Mouse (Mus musculus) kidney, embryonic 15.5 days (tissue): ENCODE data around the gene Nudt21. TPM values are rescaled to one million over a fixed set of nuclear protein-coding genes. Genes with fewer than 3 reads are reported as not detected.

Experiments used
- ATAC-seq: fragments of 200-750 bp; cut with Nextera tagmentation; replicated peaks from 2 replicates; pipeline ENCODE4 v1.8.0; 2017; ENCODE audit warnings: moderate TSS enrichment; ENCODE audit not compliant: low FRiP score
- H3K27ac ChIP-seq: fragments of 300-500 bp; sonication (generic); 2 replicates; pipeline ENCODE4 v1.5.1; 2015; ENCODE audit warnings: mild to moderate bottlenecking, inconsistent platforms
- H3K27me3 ChIP-seq: fragments of 300-500 bp; sonication (generic); 2 replicates; pipeline ENCODE4 v1.6.1; 2015; ENCODE audit warnings: inconsistent platforms
- H3K36me3 ChIP-seq: fragments of 300-500 bp; sonication (generic); 2 replicates; pipeline ENCODE4 v1.6.1; 2015; ENCODE audit warnings: inconsistent platforms
- H3K4me1 ChIP-seq: fragments of 300-500 bp; sonication (generic); 2 replicates; pipeline ENCODE4 v1.6.1; 2015; ENCODE audit warnings: inconsistent platforms
- H3K4me2 ChIP-seq: fragments of 300-500 bp; sonication (generic); 2 replicates; pipeline ENCODE4 v1.6.1; 2015; ENCODE audit warnings: moderate library complexity, mild to moderate bottlenecking, inconsistent platforms
- H3K4me3 ChIP-seq: fragments of 300-500 bp; sonication (generic); replicated peaks from 2 replicates; pipeline ENCODE4 v1.5.1; 2015; ENCODE audit warnings: mild to moderate bottlenecking, inconsistent platforms
- H3K9ac ChIP-seq: fragments of 300-500 bp; sonication (generic); 2 replicates; pipeline ENCODE4 v1.6.1; 2015; ENCODE audit warnings: mild to moderate bottlenecking, inconsistent platforms
- H3K9me3 ChIP-seq: fragments of 300-500 bp; sonication (generic); replicated peaks from 2 replicates; pipeline ENCODE4 v1.6.1; 2016; ENCODE audit warnings: inconsistent platforms
- WGBS: fragments of 180-500 bp; shearing (Covaris S2); methylation state at CpG from one replicate; pipeline ENCODE4 v1.1.7; 2015; ENCODE audit warnings: mixed read lengths; 5-methylcytosine and 5-hydroxymethylcytosine counted together
- polyA plus RNA-seq: library from polyadenylated mRNA; unstranded; fragments of >200 nt; fragmentation: Nextera tagmentation; extraction: Ambion mirVana; gene quantifications from 2 replicates; pipeline ENCODE4 v1.2.1, GENCODE M21; 2015

The Nudt21 gene
- polyA plus RNA-seq, 1 experiment from 2014 or later: 120 TPM

GRCm38 (mm10) chr8:93983827-93984226 lies 53.0 kb downstream of the Nudt21 start:
- H3K9me3 ChIP-seq: no peaks in the 10 kb centered on the region
- no peaks in the 10 kb centered on the region for H3K4me1 ChIP-seq
- H3K9ac ChIP-seq: no peak overlapping the region
- ATAC-seq: no peak
- H3K27me3 ChIP-seq: no peaks in the 10 kb centered on the region
- H3K4me2 ChIP-seq: no peak overlapping the region
- 76% methylated on average over 3 of the region's 3 CpGs for WGBS
- H3K27ac ChIP-seq: no peak overlapping the region
- peaks cover 92% of the 10 kb centered on the region for H3K36me3 ChIP-seq
- H3K4me3 ChIP-seq: no peak overlapping the region

GRCm38 (mm10) chr8:93981679-93982215 lies 55.1 kb downstream of the Nudt21 start:
- WGBS: 97% methylated on average over 5 of the region's 5 CpGs
- Histone ChIP-seq H3K4me1 (no peaks in the 10 kb centered on the region), H3K4me2 (no peak overlapping the region), H3K9me3 (no peaks in the 10 kb centered on the region), H3K27me3 (no peaks in the 10 kb centered on the region), H3K9ac (no peak overlapping the region), H3K27ac (no peak overlapping the region), H3K36me3 (peaks cover 96% of the 10 kb centered on the region), H3K4me3 (no peak overlapping the region)
- ATAC-seq: no peak

- no peak overlapping the region for H3K27ac ChIP-seq
- H3K4me1 ChIP-seq: no peaks in the 10 kb centered on the region
- no peak overlapping the region for H3K9ac ChIP-seq
- H3K4me2 ChIP-seq: no peak overlapping the region
- H3K4me3 ChIP-seq: no peak overlapping the region
- no peaks in the 10 kb centered on the region for H3K9me3 ChIP-seq
- WGBS: 96% methylated on average over 4 of the region's 4 CpGs
- ATAC-seq: no peak
- peaks cover 97% of the 10 kb centered on the region for H3K36me3 ChIP-seq
- H3K27me3 ChIP-seq: no peaks in the 10 kb centered on the region
Measured at GRCm38 (mm10) chr8:93980141-93980540, 56.7 kb downstream of the Nudt21 start.

- Histone ChIP-seq H3K4me1 (no peaks in the 10 kb centered on the region), H3K27me3 (no peaks in the 10 kb centered on the region), H3K9me3 (no peaks in the 10 kb centered on the region), H3K36me3 (peaks cover 94% of the 10 kb centered on the region), H3K27ac (no peak overlapping the region), H3K4me3 (no peak overlapping the region), H3K4me2 (no peak overlapping the region), H3K9ac (no peak overlapping the region)
- WGBS: 91% methylated on average over 6 of the region's 6 CpGs
- no peak for ATAC-seq
Measured at GRCm38 (mm10) chr8:93976446-93977211, 60.2 kb downstream of the Nudt21 start.

- no peak overlapping the region for H3K9ac ChIP-seq
- no peaks in the 10 kb centered on the region for H3K4me1 ChIP-seq
- no peak overlapping the region for H3K27ac ChIP-seq
- no peak overlapping the region for H3K4me2 ChIP-seq
- no peaks in the 10 kb centered on the region for H3K9me3 ChIP-seq
- WGBS: 88% methylated on average over 2 of the region's 2 CpGs
- no peaks in the 10 kb centered on the region for H3K27me3 ChIP-seq
- ATAC-seq: no peak
- peaks cover 94% of the 10 kb centered on the region for H3K36me3 ChIP-seq
- no peak overlapping the region for H3K4me3 ChIP-seq
Measured at GRCm38 (mm10) chr8:93975358-93975757, 61.5 kb downstream of the Nudt21 start.

- H3K27ac ChIP-seq: no peak overlapping the region
- H3K9me3 ChIP-seq: no peaks in the 10 kb centered on the region
- no peaks in the 10 kb centered on the region for H3K27me3 ChIP-seq
- H3K36me3 ChIP-seq: peaks cover 94% of the 10 kb centered on the region
- 87% methylated on average over 11 of the region's 11 CpGs for WGBS
- H3K4me1 ChIP-seq: no peaks in the 10 kb centered on the region
- no peak overlapping the region for H3K4me3 ChIP-seq
- no peak overlapping the region for H3K4me2 ChIP-seq
- ATAC-seq: no peak
- H3K9ac ChIP-seq: no peak overlapping the region
Measured at GRCm38 (mm10) chr8:93974602-93975186, 62.1 kb downstream of the Nudt21 start.

GRCm38 (mm10) chr8:93973831-93974375 lies 62.9 kb downstream of the Nudt21 start:
- H3K4me1 ChIP-seq: no peaks in the 10 kb centered on the region
- H3K36me3 ChIP-seq: peaks cover 86% of the 10 kb centered on the region
- no peak overlapping the region for H3K4me2 ChIP-seq
- no peaks in the 10 kb centered on the region for H3K9me3 ChIP-seq
- no peak overlapping the region for H3K4me3 ChIP-seq
- no peak overlapping the region for H3K27ac ChIP-seq
- H3K27me3 ChIP-seq: no peaks in the 10 kb centered on the region
- no peak for ATAC-seq
- 91% methylated on average over 13 of the region's 13 CpGs for WGBS
- no peak overlapping the region for H3K9ac ChIP-seq

GRCm38 (mm10) chr8:93972971-93973734 lies 63.7 kb downstream of the Nudt21 start:
- peaks cover 5% of the 10 kb centered on the region; the same call in 1 of the 2 replicates for H3K4me1 ChIP-seq
- H3K4me3 ChIP-seq: no peak overlapping the region
- no peaks in the 10 kb centered on the region for H3K27me3 ChIP-seq
- H3K36me3 ChIP-seq: peaks cover 78% of the 10 kb centered on the region
- H3K27ac ChIP-seq: no peak overlapping the region
- no peak overlapping the region for H3K9ac ChIP-seq
- no peak overlapping the region for H3K4me2 ChIP-seq
- no peaks in the 10 kb centered on the region for H3K9me3 ChIP-seq
- WGBS: 83% methylated on average over 14 of the region's 14 CpGs
- no peak for ATAC-seq

- no peaks in the 10 kb centered on the region for H3K9me3 ChIP-seq
- H3K9ac ChIP-seq: no peak overlapping the region
- peaks cover 5% of the 10 kb centered on the region; the same call in 1 of the 2 replicates for H3K4me1 ChIP-seq
- ATAC-seq: no peak
- H3K4me3 ChIP-seq: no peak overlapping the region
- H3K4me2 ChIP-seq: no peak overlapping the region
- H3K27me3 ChIP-seq: no peaks in the 10 kb centered on the region
- 88% methylated on average over 5 of the region's 5 CpGs for WGBS
- peaks cover 70% of the 10 kb centered on the region for H3K36me3 ChIP-seq
- H3K27ac ChIP-seq: no peak overlapping the region
Measured at GRCm38 (mm10) chr8:93972211-93972610, 64.6 kb downstream of the Nudt21 start.

GRCm38 (mm10) chr8:93971451-93971850 lies 65.4 kb downstream of the Nudt21 start:
- Histone ChIP-seq H3K27me3 (no peaks in the 10 kb centered on the region), H3K9ac (no peak overlapping the region), H3K36me3 (peaks cover 64% of the 10 kb centered on the region), H3K4me1 (peaks cover 5% of the 10 kb centered on the region; the same call in 1 of the 2 replicates), H3K9me3 (no peaks in the 10 kb centered on the region), H3K27ac (no peak overlapping the region), H3K4me2 (no peak overlapping the region), H3K4me3 (no peak overlapping the region)
- no peak for ATAC-seq
- WGBS: 79% methylated on average over 10 of the region's 10 CpGs

- ATAC-seq: no peak
- WGBS: 55% methylated on average over 7 of the region's 7 CpGs
- Histone ChIP-seq H3K27ac (no peak overlapping the region), H3K9me3 (no peaks in the 10 kb centered on the region), H3K4me2 (no peak overlapping the region), H3K4me3 (no peak overlapping the region), H3K4me1 (peaks cover 5% of the 10 kb centered on the region; the same call in 1 of the 2 replicates), H3K27me3 (no peaks in the 10 kb centered on the region), H3K9ac (no peak overlapping the region), H3K36me3 (peaks cover 47% of the 10 kb centered on the region)
Measured at GRCm38 (mm10) chr8:93969626-93970340, 67.0 kb downstream of the Nudt21 start.
